Mouse (Mus musculus) cortical plate, adult 2 months (tissue): ENCODE data around the gene Olfr1168. TPM values are rescaled to one million over a fixed set of nuclear protein-coding genes. Genes with fewer than 3 reads are reported as not detected.
"Not testable (repeated sequence)": the region's sequence is repeated elsewhere in the genome, so short reads cannot be mapped to it uniquely, and the experiment has no call there.

ENCODE experiments used
- H3K27ac ChIP-seq: fragments of 200-500 bp; 2 replicates; pipeline ENCODE4 v1.5.1; 2012; ENCODE audit warnings: low read length, control low read depth, inconsistent platforms; ENCODE audit not compliant: insufficient read depth
- H3K4me1 ChIP-seq: fragments of 200-500 bp; 2 replicates; pipeline ENCODE4 v1.6.1; 2011; ENCODE audit warnings: low read length; ENCODE audit not compliant: control insufficient read depth, insufficient read depth
- H3K4me3 ChIP-seq: fragments of 200-500 bp; 2 replicates; pipeline ENCODE4 v1.5.1; 2011; ENCODE audit warnings: mild to moderate bottlenecking, low read length, control low read depth; ENCODE audit not compliant: insufficient read depth
- CTCF ChIP-seq: fragments of 200-500 bp; IDR thresholded peaks from 2 replicates; pipeline ENCODE4 v1.5.1; 2011; ENCODE audit warnings: mild to moderate bottlenecking, control low read depth, low read length; ENCODE audit not compliant: insufficient read depth; ENCODE audit errors: extremely low read depth
- POLR2A ChIP-seq: fragments of 200-500 bp; IDR thresholded peaks from 2 replicates; pipeline ENCODE4 v1.6.1; 2011; ENCODE audit warnings: mild to moderate bottlenecking, low read length, control low read depth; ENCODE audit not compliant: insufficient read depth; ENCODE audit errors: extremely low read depth
- polyA plus RNA-seq: library from polyadenylated mRNA; depleted of rRNA; stranded (reverse); fragments of >200 nt; gene quantifications from 2 replicates; pipeline ENCODE4 v1.2.3, GENCODE M21; 2012; rRNA removed

Olfr1168 gene
- polyA plus RNA-seq = not detected in 2 replicates

DNA sequence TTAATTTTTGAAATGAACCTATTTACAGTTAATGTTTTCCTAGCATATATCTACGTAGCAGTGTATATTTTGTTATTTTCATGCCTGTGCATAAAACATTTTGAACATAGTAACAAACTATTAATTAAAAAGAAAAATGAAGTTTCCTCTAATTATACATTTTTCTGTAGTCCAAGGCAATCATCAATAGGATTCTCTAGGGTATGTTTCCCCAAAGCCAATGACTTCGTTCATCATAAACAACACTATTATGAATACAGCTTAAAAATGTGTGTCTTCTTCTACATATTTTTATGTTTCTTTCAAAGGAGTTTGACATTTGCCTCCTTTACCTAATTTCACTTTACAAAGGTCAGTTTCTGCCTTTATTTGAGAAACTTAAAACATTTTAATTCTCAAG lies at the start of gene Olfr1168:
TSS of gene Olfr1168 (plus strand) at position 301 of the 400 bp plus-strand sequence.
- no peak within 1 kb of the TSS for H3K27ac ChIP-seq
- H3K4me1 ChIP-seq = no peaks in the 10 kb centered on the region
- H3K4me3 ChIP-seq = no peak within 1 kb of the TSS
- TF ChIP-seq CTCF = no peak

GRCm38 (mm10) chr2:88155093-88155492 lies 26.6 kb upstream of the Olfr1168 start, which contains the start of gene Olfr1167:
Gene Olfr1167 (minus strand): TSS chr2:88155193.
- H3K4me3 ChIP-seq, H3K4me1 ChIP-seq, H3K27ac ChIP-seq: not testable (repeated sequence)

- Histone ChIP-seq H3K4me1 (no peaks in the 10 kb centered on the region), H3K4me3 (no peak overlapping the region), H3K27ac (no peak overlapping the region)
- no peak for TF ChIP-seq CTCF
- no peak for TF ChIP-seq POLR2A
Observed at GRCm38 (mm10) chr2:88220784-88221183, 39.1 kb downstream of the Olfr1168 start.

DNA sequence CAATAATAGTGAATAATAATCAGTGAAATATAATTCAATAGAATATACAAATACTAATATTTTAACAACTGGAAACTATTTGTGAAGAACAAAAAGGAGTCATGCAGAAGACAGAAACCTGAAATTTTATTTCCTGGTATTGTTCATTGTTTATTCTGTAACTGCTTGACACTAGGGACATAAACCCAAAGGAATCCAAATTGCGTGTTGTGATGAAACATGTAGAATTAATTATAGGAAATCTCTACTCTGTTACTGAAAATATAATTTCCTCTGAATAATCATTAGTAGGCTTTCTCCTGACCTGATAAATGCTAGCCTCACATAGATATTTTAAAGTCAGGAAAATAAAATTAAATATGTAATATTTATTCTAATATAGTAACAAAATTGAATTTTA lies 46.6 kb downstream of the Olfr1168 start, which contains the start of gene Olfr1170:
TSS of gene Olfr1170 (minus strand) at position 101 of the 400 bp plus-strand sequence.
- TF ChIP-seq CTCF (no peak), POLR2A (no peak)
- Histone ChIP-seq H3K4me3 (no peak within 1 kb of the TSS), H3K4me1 (no peaks in the 10 kb centered on the region), H3K27ac (no peak within 1 kb of the TSS)

Other genes starting within 250 kb of the Olfr1168 start
- not detected in 2 replicates for gene Olfr1155, start 236.7 kb upstream of the Olfr1168 start, polyA plus RNA-seq
- gene Olfr1156, start 228.8 kb upstream of the Olfr1168 start, polyA plus RNA-seq = not detected in 2 replicates
- not detected in 2 replicates for gene Olfr1157, start 213.6 kb upstream of the Olfr1168 start, polyA plus RNA-seq
- gene Olfr74, start 207.2 kb upstream of the Olfr1168 start, polyA plus RNA-seq = not detected in 2 replicates
- gene Olfr1158, start 191.8 kb upstream of the Olfr1168 start, polyA plus RNA-seq = not detected in 2 replicates
- gene Olfr1160, start 173.6 kb upstream of the Olfr1168 start, polyA plus RNA-seq = not detected in 2 replicates
- gene Olfr1161, start 159.1 kb upstream of the Olfr1168 start, polyA plus RNA-seq = not detected in 2 replicates
- gene Olfr73, start 144.2 kb upstream of the Olfr1168 start, polyA plus RNA-seq = not detected in 2 replicates
- gene Olfr1162, start 130.8 kb upstream of the Olfr1168 start, polyA plus RNA-seq = not detected in 2 replicates
- gene Olfr1163, start 110.0 kb upstream of the Olfr1168 start, polyA plus RNA-seq = not detected in 2 replicates
- gene Olfr1164, start 87.9 kb upstream of the Olfr1168 start, polyA plus RNA-seq = not detected in 2 replicates
- not detected in 2 replicates for gene Olfr1166, start 53.6 kb upstream of the Olfr1168 start, polyA plus RNA-seq
- gene Olfr1167, start 26.7 kb upstream of the Olfr1168 start, polyA plus RNA-seq = not detected in 2 replicates
- not detected in 2 replicates for gene Olfr1170, start 46.5 kb downstream of the Olfr1168 start, polyA plus RNA-seq
- gene Olfr1173, start 98.0 kb downstream of the Olfr1168 start, polyA plus RNA-seq = not detected in 2 replicates
- gene Olfr1174-ps, start 133.3 kb downstream of the Olfr1168 start, polyA plus RNA-seq = not detected in 2 replicates
- gene Olfr1175-ps, start 145.3 kb downstream of the Olfr1168 start, polyA plus RNA-seq = not detected in 2 replicates
- gene Olfr1176, start 154.8 kb downstream of the Olfr1168 start, polyA plus RNA-seq = not detected in 2 replicates
- not detected in 2 replicates for gene Olfr1177-ps, start 164.6 kb downstream of the Olfr1168 start, polyA plus RNA-seq
- not detected in 2 replicates for gene Olfr1178, start 205.2 kb downstream of the Olfr1168 start, polyA plus RNA-seq
- gene Olfr1179, start 224.6 kb downstream of the Olfr1168 start, polyA plus RNA-seq = not detected in 2 replicates
- gene Olfr1180, start 237.3 kb downstream of the Olfr1168 start, polyA plus RNA-seq = not detected in 2 replicates
- gene Olfr1181, start 244.3 kb downstream of the Olfr1168 start, polyA plus RNA-seq = not detected in 2 replicates